Mouse (Mus musculus) liver, adult 2 months (tissue): ENCODE data around the gene Svop.

Source experiments
- CTCF ChIP-seq: fragments of 200-500 bp; IDR thresholded peaks from 2 replicates; pipeline ENCODE4 v1.5.1; 2011; ENCODE audit warnings: low read depth, low read length, control low read depth
- POLR2A ChIP-seq: fragments of 200-500 bp; IDR thresholded peaks from 2 replicates; pipeline ENCODE4 v1.6.1; 2011; ENCODE audit warnings: low read length, control low read depth; ENCODE audit not compliant: insufficient read depth; ENCODE audit errors: extremely low read depth

DNA sequence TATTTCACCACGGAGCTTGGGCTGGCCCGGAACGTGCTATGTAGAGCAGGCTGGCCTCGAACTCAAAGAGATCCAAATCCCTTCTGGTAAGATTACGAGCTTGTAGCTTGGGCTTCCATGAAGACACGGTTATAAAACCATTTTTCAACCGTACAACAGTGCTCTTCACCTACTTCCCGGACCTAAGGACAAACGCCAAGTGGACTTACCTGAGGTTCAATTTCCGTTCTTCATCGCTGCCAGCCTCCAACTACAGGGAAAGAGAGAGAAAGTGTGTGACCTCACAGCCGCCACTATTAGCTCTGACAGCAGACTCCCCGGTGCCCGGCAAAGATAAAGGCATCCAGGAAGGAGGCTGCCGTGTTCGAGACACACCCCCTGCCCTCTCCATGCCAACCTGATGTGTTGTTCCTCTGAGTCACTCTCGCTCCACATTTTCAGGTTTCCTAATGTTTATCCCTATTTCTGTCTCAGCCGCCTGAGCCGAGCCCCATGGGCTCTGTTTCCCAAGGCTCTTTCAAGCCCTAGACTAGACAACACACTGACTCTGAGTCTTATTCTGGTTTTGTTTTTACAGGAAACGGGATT, 101.8 kb downstream of the Svop start:
- no peak for TF ChIP-seq CTCF
- no peak for TF ChIP-seq POLR2A
